ENCODE assay signal across 8 mouse cellular contexts in the genomic region with DNA sequence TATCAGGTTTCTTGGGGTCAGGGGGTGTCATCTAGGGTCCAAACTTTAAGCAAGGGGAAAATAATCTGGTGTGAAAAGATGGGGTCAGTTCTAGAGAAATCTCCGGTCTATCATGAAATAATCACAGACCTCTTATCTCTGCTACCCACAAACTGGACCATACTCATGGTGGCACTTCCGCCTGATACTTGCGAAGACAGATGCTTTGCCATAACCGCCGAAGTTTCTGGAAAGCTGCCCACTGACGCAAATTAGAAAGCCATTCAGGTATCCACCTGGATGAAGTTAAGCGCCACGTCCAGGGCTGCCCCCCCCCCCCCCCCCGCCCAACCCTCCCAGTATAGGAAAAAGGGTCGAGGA. TPM values are rescaled to one million over a fixed set of nuclear protein-coding genes. Genes with fewer than 3 reads are reported as not detected.
A peak's percentile ranks its signal among the peaks of the same experiment; 100 is the strongest.
DNase-seq lines count a peak whose midpoint lies in the region; ATAC-seq and TF ChIP-seq lines count a peak whose summit lies in the region.

No protein-coding gene starts in this region.

- H3K9ac ChIP-seq in hindbrain, embryonic 16.5 days (ENCODE audit: low read depth, low read length): peak overlapping the region; percentile 84
- H3K9ac ChIP-seq in midbrain, embryonic 14.5 days (replicated peaks; ENCODE audit: low read length): peak overlapping the region; percentile 88

- H3K27ac ChIP-seq in gastrocnemius, adult 2 months: peak overlapping the region; percentile 98
- H3K27ac ChIP-seq in spleen, adult 2 months (ENCODE audit: insufficient read depth, low read length): no peak overlapping the region
- peak overlapping the region; percentile 97 for H3K27ac ChIP-seq in hindbrain, embryonic 16.5 days (ENCODE audit: low read depth, low read length)
- peak overlapping the region; percentile 98 for H3K27ac ChIP-seq in midbrain, embryonic 14.5 days (replicated peaks; ENCODE audit: low read depth, low read length)

- 1% methylated on average over 9 of the region's 10 CpGs for WGBS in spleen, adult 2 months
- WGBS in hindbrain, embryonic 16.5 days: 7% methylated on average over 9 of the region's 10 CpGs
- 5% methylated on average over 10 of the region's 10 CpGs for WGBS in midbrain, embryonic 14.5 days

- H3K4me2 ChIP-seq in hindbrain, embryonic 16.5 days (ENCODE audit: low read length): peak overlapping the region; percentile 51
- H3K4me2 ChIP-seq in midbrain, embryonic 14.5 days (ENCODE audit: low read length): peak overlapping the region; percentile 62

- no peaks in the 10 kb centered on the region for H3K27me3 ChIP-seq in spleen, adult 2 months (ENCODE audit: control insufficient read depth, insufficient read depth, low read length)
- H3K27me3 ChIP-seq in hindbrain, embryonic 16.5 days (replicated peaks; ENCODE audit: control insufficient read depth, insufficient read depth, low read length): no peaks in the 10 kb centered on the region
- no peaks in the 10 kb centered on the region for H3K27me3 ChIP-seq in midbrain, embryonic 14.5 days (ENCODE audit: control insufficient read depth, insufficient read depth, low read length)

- ATAC-seq in hindbrain, embryonic 16.5 days: no peak
- ATAC-seq in midbrain, embryonic 14.5 days (ENCODE audit: low FRiP score, low TSS enrichment): 0 out of 2 replicates have a peak, but pooled peaks have one; percentile 2

- H3K4me1 ChIP-seq in spleen, adult 2 months (ENCODE audit: control insufficient read depth, insufficient read depth, insufficient read length): no peaks in the 10 kb centered on the region
- H3K4me1 ChIP-seq in hindbrain, embryonic 16.5 days (ENCODE audit: control insufficient read depth, insufficient read depth, low read depth, low read length): peaks cover 12% of the 10 kb centered on the region
- peaks cover 10% of the 10 kb centered on the region for H3K4me1 ChIP-seq in midbrain, embryonic 14.5 days (ENCODE audit: control insufficient read depth, insufficient read depth, low read length)

- no peak for TF ChIP-seq POLR2A in spleen, adult 2 months (IDR thresholded peaks at IDR 0.05; ENCODE audit: low read depth, low read length)

- H3K36me3 ChIP-seq in spleen, adult 2 months (ENCODE audit: control insufficient read depth, insufficient read depth, low read length): peaks cover 2% of the 10 kb centered on the region; the same call in 1 of the 2 replicates
- H3K36me3 ChIP-seq in hindbrain, embryonic 16.5 days (ENCODE audit: control insufficient read depth, insufficient read depth, low read length): 0 out of 2 replicates have a peak, but pooled peaks cover 2% of the 10 kb centered on the region
- H3K36me3 ChIP-seq in midbrain, embryonic 14.5 days (ENCODE audit: control insufficient read depth, insufficient read depth, low read length): no peaks in the 10 kb centered on the region

- H3K4me3 ChIP-seq in gastrocnemius, adult 2 months: peak overlapping the region; percentile 92
- H3K4me3 ChIP-seq in spleen, adult 2 months (ENCODE audit: extremely low read depth, insufficient read depth, insufficient read length): peak overlapping the region; percentile 92
- H3K4me3 ChIP-seq in hindbrain, embryonic 16.5 days (ENCODE audit: low read length): peak overlapping the region; percentile 69
- H3K4me3 ChIP-seq in midbrain, embryonic 14.5 days (replicated peaks; ENCODE audit: low read depth, low read length): peak overlapping the region; percentile 90

- intact Hi-C loops in gastrocnemius, adult 2 months (cut with DNase I): no loop called here

- no peak for DNase-seq in gastrocnemius, adult 2 months
- DNase-seq in gastrocnemius, postnatal 10 days: no peak
- DNase-seq in spleen, adult 2 months (ENCODE audit: low read depth in 1 of 2, low spot score in 2 of 2): no peak
- DNase-seq in spleen, adult 12 weeks (ENCODE audit: low spot score): no peak
- DNase-seq in midbrain, embryonic 14.5 days: no peak
- DNase-seq in urinary bladder, postnatal 36 days (ENCODE audit: low spot score in 2 of 2): no peak
- no peak for DNase-seq in yolk sac, embryonic 10.5 days (ENCODE audit: low spot score)

- no peak for TF ChIP-seq CTCF in gastrocnemius, adult 2 months (IDR thresholded peaks at IDR 0.05)
- TF ChIP-seq CTCF in spleen, adult 2 months (IDR thresholded peaks at IDR 0.05; ENCODE audit: extremely low read depth, insufficient read depth, insufficient read length, insufficient replicate concordance): no peak

- H3K9me3 ChIP-seq in hindbrain, embryonic 16.5 days (ENCODE audit: control insufficient read depth, low read length): no peaks in the 10 kb centered on the region
- H3K9me3 ChIP-seq in midbrain, embryonic 14.5 days (ENCODE audit: control insufficient read depth, low read length): no peaks in the 10 kb centered on the region

RNA-seq across cellular contexts. Expression of a gene that starts 1.8 kb away (rescaled TPM):
- total RNA-seq in gastrocnemius, adult 2 months (2021): 10 to 100 TPM; 39.4 to 50.8 TPM
- 10 to 100 TPM; 28.9 to 37.2 TPM for total RNA-seq in gastrocnemius, postnatal 10 days (2021)
- polyA plus RNA-seq in spleen, adult 2 months (2012; rRNA removed): 14.6 and 18.5 TPM in 2 replicates
- polyA plus RNA-seq in hindbrain, embryonic 16.5 days (2015; fragmentation: Nextera tagmentation; extraction: Ambion mirVana): 19.4 and 23.6 TPM in 2 replicates
- 28.0 and 29.9 TPM in 2 replicates for polyA plus RNA-seq in midbrain, embryonic 14.5 days (2014; fragmentation: Nextera tagmentation; extraction: Ambion mirVana)

RNA-seq across cellular contexts. Expression of a gene that starts 28.3 kb away (rescaled TPM):
- total RNA-seq in gastrocnemius, adult 2 months (2021): 10 to 100 TPM; 35.0 to 46.8 TPM
- 10 to 100 TPM; 29.6 to 43.4 TPM for total RNA-seq in gastrocnemius, postnatal 10 days (2021)
- polyA plus RNA-seq in spleen, adult 2 months (2012; rRNA removed): 7.7 and 8.0 TPM in 2 replicates
- polyA plus RNA-seq in hindbrain, embryonic 16.5 days (2015; fragmentation: Nextera tagmentation; extraction: Ambion mirVana): 45.0 and 56.0 TPM in 2 replicates
- polyA plus RNA-seq in midbrain, embryonic 14.5 days (2014; fragmentation: Nextera tagmentation; extraction: Ambion mirVana): 52.9 and 59.7 TPM in 2 replicates
